Mouse (Mus musculus): ENCODE results near the gene Cpa5. TPM values are rescaled to one million over a fixed set of nuclear protein-coding genes. Genes with fewer than 3 reads are reported as not detected.

Gene Cpa5
- total RNA-seq, 2 experiments from 2014 or later, result not detected

Other genes with a start within 250 kb of the Cpa5 start
- gene Zc3hc1, start 220.0 kb upstream of the Cpa5 start, total RNA-seq (2021), result 10 to 100 TPM; 17.9 to 19.0 TPM
- gene Klhdc10, start 209.1 kb upstream of the Cpa5 start, total RNA-seq (2021), result 10 to 100 TPM; 70.6 to 87.3 TPM
- 10 to 100 TPM; 23.3 to 27.3 TPM for gene Tmem209, start 101.2 kb upstream of the Cpa5 start, total RNA-seq (2021)
- under 1 TPM in 1 of 2 experiments, not detected in 1; 0.23 TPM for gene Ssmem1, start 101.2 kb upstream of the Cpa5 start, total RNA-seq (2021)
- under 1 TPM; 0.56 to 0.66 TPM for gene Cpa2, start 69.4 kb upstream of the Cpa5 start, total RNA-seq (2021)
- gene Cpa4, start 42.6 kb upstream of the Cpa5 start, total RNA-seq (2021), result 1 to 10 TPM; 1.1 to 1.2 TPM
- gene Cpa1, start 28.2 kb downstream of the Cpa5 start, total RNA-seq (2021), result not detected
- 1 to 10 TPM; 6.1 to 9.6 TPM for gene Cep41, start 82.7 kb downstream of the Cpa5 start, total RNA-seq (2021)
- gene Mest, start 112.5 kb downstream of the Cpa5 start, total RNA-seq (2021), result 10 to 100 TPM; 54.1 to 68.9 TPM